Mouse (Mus musculus) gastrocnemius, adult 2 months (tissue): ENCODE measurements around the gene Igsf9b. TPM values are rescaled to one million over a fixed set of nuclear protein-coding genes. Genes with fewer than 3 reads are reported as not detected.

ENCODE experiments used
- DNase-seq: peaks from one replicate; pipeline ENCODE4 v3.0.0; 2022
- H3K27ac ChIP-seq: fragments of 200-600 bp; 2 replicates; pipeline ENCODE4 v1.8.1; 2022; ENCODE audit warnings: mild to moderate bottlenecking
- H3K4me3 ChIP-seq: fragments of 200-600 bp; 2 replicates; pipeline ENCODE4 v1.8.1; 2022; ENCODE audit warnings: mild to moderate bottlenecking, moderate library complexity
- CTCF ChIP-seq: fragments of 200-600 bp; IDR thresholded peaks from 2 replicates; pipeline ENCODE4 v1.8.1; 2022; ENCODE audit warnings: antibody characterized with exemption, mild to moderate bottlenecking, moderate library complexity
- intact Hi-C: fragments of 180-260 bp; cut with DNase I; formaldehyde crosslinking; loops from one replicate; pipeline ENCODE4 v1.15.1; 2025
- total RNA-seq, 2 experiments: library from RNA; stranded (reverse); gene quantifications; 2 replicates each; pipeline ENCODE4 v1.2.3; 2021

Igsf9b gene
- total RNA-seq, 2 experiments from 2014 or later: 4.0 to 4.3 TPM

DNA sequence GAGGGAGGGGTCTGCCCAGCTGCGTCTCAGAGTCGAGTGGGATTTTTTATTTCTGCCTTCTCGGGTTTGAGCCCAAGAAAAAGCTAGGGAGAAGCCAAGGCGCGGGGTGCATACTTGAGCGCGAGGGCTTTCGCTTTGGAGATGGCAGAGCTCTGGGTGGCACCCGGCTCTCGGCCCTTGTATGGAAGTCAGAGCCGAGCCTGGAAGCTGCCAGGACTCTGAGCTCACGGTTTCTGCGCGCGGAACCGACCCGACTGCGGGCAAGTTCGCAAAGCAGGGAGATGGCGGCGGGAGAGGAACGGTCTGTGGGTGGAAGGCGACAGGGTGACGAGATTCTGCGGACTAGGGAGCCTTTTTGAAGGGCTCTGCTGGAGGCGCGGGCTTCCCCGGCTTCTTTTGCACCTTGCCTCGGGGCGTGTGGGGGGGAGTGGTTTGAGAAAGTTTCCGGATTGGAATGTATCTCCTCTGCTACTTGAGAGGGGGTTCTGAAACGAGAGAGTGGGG, 1.2 kb downstream of the Igsf9b start:
- H3K4me3 ChIP-seq: peak overlapping the region; percentile 84
- intact Hi-C loops: no loop called here
- TF ChIP-seq CTCF: no peak
- peak overlapping the region; percentile 36 for H3K27ac ChIP-seq
- DNase-seq: peak; percentile 42

DNA sequence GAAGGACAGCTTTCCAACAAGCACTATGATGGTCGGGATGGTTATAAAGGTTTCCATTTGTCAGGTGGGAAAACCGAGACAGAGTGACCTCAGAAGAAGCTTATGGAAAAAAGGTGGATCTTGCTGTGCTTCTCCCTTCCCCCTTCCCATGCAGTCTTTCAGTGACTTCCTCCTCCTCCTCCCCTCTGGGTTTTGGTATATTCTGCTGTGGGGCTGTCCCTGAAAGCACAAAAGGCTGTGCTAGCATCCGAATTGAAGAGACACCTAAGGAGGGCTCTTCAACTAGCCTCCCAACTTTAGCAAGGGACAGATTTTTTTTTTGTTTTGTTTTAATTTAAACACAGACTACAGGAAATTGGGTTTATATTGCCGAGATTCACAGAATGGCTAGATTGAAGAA, 1.7 kb downstream of the Igsf9b start:
- no peak for TF ChIP-seq CTCF
- H3K27ac ChIP-seq: no peak overlapping the region
- intact Hi-C loops: no loop called here
- peak overlapping the region; percentile 84 for H3K4me3 ChIP-seq
- no peak for DNase-seq

- DNase-seq: no peak
- no peak overlapping the region for H3K27ac ChIP-seq
- intact Hi-C loops: no loop called here
- H3K4me3 ChIP-seq: no peak overlapping the region
- no peak for TF ChIP-seq CTCF
Measured at GRCm38 (mm10) chr9:27301486-27301885, 2.5 kb downstream of the Igsf9b start.

- Histone ChIP-seq H3K4me3 (no peak overlapping the region), H3K27ac (no peak overlapping the region)
- no peak for DNase-seq
- TF ChIP-seq CTCF: no peak
- intact Hi-C loops: no loop called here
Measured at GRCm38 (mm10) chr9:27302291-27302690, 3.3 kb downstream of the Igsf9b start.

GRCm38 (mm10) chr9:27303571-27304484, 4.8 kb downstream of the Igsf9b start:
- DNase-seq: no peak
- no peak for TF ChIP-seq CTCF
- intact Hi-C loops: no loop called here
- peak overlapping the region; percentile 73 for H3K27ac ChIP-seq
- H3K4me3 ChIP-seq: no peak overlapping the region

- intact Hi-C loops: no loop called here
- peak; percentile 48 for DNase-seq
- Histone ChIP-seq H3K4me3 (peak overlapping the region; percentile 18; the same call in 1 of the 2 replicates), H3K27ac (peak overlapping the region; percentile 73)
- TF ChIP-seq CTCF: no peak
Measured at GRCm38 (mm10) chr9:27304485-27305102, 5.6 kb downstream of the Igsf9b start.

DNA sequence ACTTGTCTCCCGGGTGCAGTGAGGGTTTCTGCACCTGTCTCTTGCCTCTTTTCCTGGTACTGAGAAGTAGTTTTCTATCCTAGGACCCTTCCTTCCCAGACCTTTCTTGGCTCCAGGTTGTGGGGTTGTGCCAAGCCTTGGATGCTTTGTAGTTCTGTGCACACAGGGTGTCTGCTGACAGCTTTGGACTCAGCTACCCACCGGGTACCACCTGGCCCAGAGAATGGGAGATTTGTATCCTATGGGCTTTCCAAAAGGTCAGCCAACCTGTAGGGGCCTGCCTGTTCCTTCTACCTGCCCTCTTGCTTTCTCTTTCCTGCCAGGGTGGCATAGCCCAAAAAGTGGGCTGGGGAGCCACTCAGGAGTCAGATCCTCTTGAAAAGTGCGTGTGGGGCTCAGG, 6.5 kb downstream of the Igsf9b start:
- intact Hi-C loops: no loop called here
- Histone ChIP-seq H3K27ac (peak overlapping the region; percentile 73; the same call in 1 of the 2 replicates), H3K4me3 (no peak overlapping the region)
- no peak for TF ChIP-seq CTCF
- no peak for DNase-seq

GRCm38 (mm10) chr9:27306642-27307041, 7.6 kb downstream of the Igsf9b start:
- intact Hi-C loops: no loop called here
- no peak for DNase-seq
- TF ChIP-seq CTCF: no peak
- H3K27ac ChIP-seq: no peak overlapping the region; the same call in 1 of the 2 replicates
- H3K4me3 ChIP-seq: no peak overlapping the region

DNA sequence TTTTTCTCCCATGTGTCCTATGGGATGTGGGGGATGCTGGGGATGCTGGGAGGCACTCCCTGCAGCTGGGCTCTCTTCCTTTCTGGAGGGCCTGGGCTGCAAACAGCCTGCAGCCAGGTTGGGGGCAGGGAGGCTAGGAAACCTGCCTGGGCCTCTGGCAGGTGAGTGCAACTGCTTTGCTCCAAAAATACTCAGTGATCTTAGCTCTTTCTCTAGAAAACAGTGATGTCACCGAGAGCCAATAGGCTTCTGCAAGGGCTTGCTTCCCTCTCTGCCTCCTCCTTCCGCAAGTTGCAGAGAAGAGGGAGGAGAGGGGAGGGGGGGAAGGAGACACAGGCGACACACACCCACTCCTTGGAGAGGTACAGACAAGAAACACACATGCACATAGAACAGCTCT, 8.3 kb downstream of the Igsf9b start:
- DNase-seq: peak; percentile 40
- intact Hi-C loops: no loop called here
- Histone ChIP-seq H3K4me3 (no peak overlapping the region), H3K27ac (no peak overlapping the region)
- TF ChIP-seq CTCF: no peak

- no peak for DNase-seq
- intact Hi-C loops: no loop called here
Measured at GRCm38 (mm10) chr9:27308045-27308444, 9.0 kb downstream of the Igsf9b start.

GRCm38 (mm10) chr9:27308561-27308960, 9.6 kb downstream of the Igsf9b start:
- no peak overlapping the region for H3K4me3 ChIP-seq
- H3K27ac ChIP-seq: no peak overlapping the region
- intact Hi-C loops: no loop called here
- no peak for DNase-seq
- TF ChIP-seq CTCF: no peak

More at GRCm38 (mm10) chr9:27308045-27308444, 9.0 kb downstream of the Igsf9b start:
- TF ChIP-seq CTCF: no peak
- no peak overlapping the region for H3K27ac ChIP-seq
- no peak overlapping the region for H3K4me3 ChIP-seq

GRCm38 (mm10) chr9:27310005-27310404, 11.0 kb downstream of the Igsf9b start:
- TF ChIP-seq CTCF: no peak
- Histone ChIP-seq H3K27ac (no peak overlapping the region), H3K4me3 (no peak overlapping the region)
- intact Hi-C loops: no loop called here
- DNase-seq: no peak

GRCm38 (mm10) chr9:27313427-27313826, 14.4 kb downstream of the Igsf9b start:
- no peak for DNase-seq
- no peak overlapping the region for H3K27ac ChIP-seq
- intact Hi-C loops: no loop called here
- no peak for TF ChIP-seq CTCF
- no peak overlapping the region for H3K4me3 ChIP-seq
